Mouse (Mus musculus) MEL (cell line): Measurements from ENCODE around the gene Hist1h3h. TPM values are rescaled to one million over a fixed set of nuclear protein-coding genes. Genes with fewer than 3 reads are reported as not detected.
"Not testable (repeated sequence)": the region's sequence is repeated elsewhere in the genome, so short reads cannot be mapped to it uniquely, and the experiment has no call there.

Source experiments
- DNase-seq: peaks from one replicate; pipeline ENCODE4 v3.0.0; 2011; ENCODE audit warnings: low read depth, low spot score
- H3K27ac ChIP-seq: 2 replicates; pipeline ENCODE4 v1.5.1; 2012; ENCODE audit warnings: low read depth, mild to moderate bottlenecking, control low read depth, low read length, moderate library complexity; ENCODE audit not compliant: control insufficient read depth
- H3K27me3 ChIP-seq, 2 experiments: fragments of 150-350 bp in 1 of 2; sonication (generic) in 1 of 2; 2 replicates each; pipeline ENCODE4 v1.6.1; 2012; ENCODE audit warnings: low read length in 2 of 2, mild to moderate bottlenecking in 2 of 2, improper control_type of control experiment in 1 of 2, moderate library complexity in 1 of 2; ENCODE audit not compliant: insufficient read depth in 2 of 2, control insufficient read depth in 1 of 2
- H3K36me3 ChIP-seq, 2 experiments: 2 replicates each; pipeline ENCODE4 v1.6.1; 2012 to 2014; ENCODE audit warnings: low read length in 2 of 2, improper control_type of control experiment in 1 of 2, inconsistent platforms in 1 of 2, mild to moderate bottlenecking in 1 of 2; ENCODE audit not compliant: insufficient read depth in 2 of 2, control insufficient read depth in 1 of 2
- H3K4me1 ChIP-seq, 2 experiments: fragments of 150-350 bp in 1 of 2; sonication (generic) in 1 of 2; 2 replicates each; pipeline ENCODE4 v1.6.1; 2012; ENCODE audit warnings: low read length in 2 of 2, improper control_type of control experiment in 1 of 2, mild to moderate bottlenecking in 1 of 2; ENCODE audit not compliant: insufficient read depth in 2 of 2, control insufficient read depth in 1 of 2
- H3K4me3 ChIP-seq, 2 experiments: fragments of 150-350 bp in 1 of 2; sonication (generic) in 1 of 2; 2 replicates each; pipeline ENCODE4 v1.5.1; 2012; ENCODE audit warnings: low read depth in 2 of 2, low read length in 2 of 2, mild to moderate bottlenecking in 2 of 2, moderate library complexity in 2 of 2, control low read depth in 1 of 2, improper control_type of control experiment in 1 of 2; ENCODE audit not compliant: control insufficient read depth in 1 of 2, insufficient read depth in 1 of 2
- H3K79me2 ChIP-seq: 2 replicates; pipeline ENCODE4 v1.6.1; 2012; ENCODE audit warnings: mild to moderate bottlenecking, low read length, moderate library complexity; ENCODE audit not compliant: control insufficient read depth, poor library complexity, insufficient read depth
- H3K9ac ChIP-seq: 2 replicates; pipeline ENCODE4 v1.6.1; 2012; ENCODE audit warnings: low read depth, mild to moderate bottlenecking, control low read depth, low read length, moderate library complexity; ENCODE audit not compliant: control insufficient read depth, poor library complexity, severe bottlenecking
- H3K9me3 ChIP-seq: fragments of 150-350 bp; sonication (generic); replicated peaks from 2 replicates; pipeline ENCODE4 v1.6.1; 2012; ENCODE audit warnings: mild to moderate bottlenecking, low read length, improper control_type of control experiment, moderate library complexity; ENCODE audit not compliant: insufficient read depth
- MAX ChIP-seq: IDR thresholded peaks from 2 replicates; pipeline ENCODE4 v1.6.1; 2011; ENCODE audit warnings: low read length, improper control_type of control experiment
- POLR2A ChIP-seq, 2 experiments: IDR thresholded peaks; 2 replicates each; pipeline ENCODE4 v1.6.1; 2011 to 2012; ENCODE audit warnings: low read length in 2 of 2, mild to moderate bottlenecking in 2 of 2, control low read depth in 1 of 2, improper control_type of control experiment in 1 of 2, low read depth in 1 of 2, moderate library complexity in 1 of 2; ENCODE audit not compliant: control insufficient read depth in 1 of 2, insufficient read depth in 1 of 2, poor library complexity in 1 of 2
- POLR2AphosphoS5 ChIP-seq: IDR thresholded peaks from 2 replicates; pipeline ENCODE4 v1.6.1; 2012; ENCODE audit warnings: low read depth, borderline replicate concordance, mild to moderate bottlenecking, inconsistent platforms, low read length, moderate library complexity, mixed read lengths
- TAL1 ChIP-seq: IDR thresholded peaks from 2 replicates; pipeline ENCODE4 v1.6.1; 2012; ENCODE audit warnings: mild to moderate bottlenecking, inconsistent platforms, low read length, moderate library complexity, mixed read lengths
- TBP ChIP-seq: IDR thresholded peaks from 2 replicates; pipeline ENCODE4 v1.8.0; 2011; ENCODE audit warnings: low read depth, low read length, improper control_type of control experiment
- TCF12 ChIP-seq: IDR thresholded peaks from 2 replicates; pipeline ENCODE4 v1.6.1; 2014; ENCODE audit warnings: low read depth, mild to moderate bottlenecking, inconsistent platforms, low read length, improper control_type of control experiment, moderate library complexity
- USF2 ChIP-seq, 2 experiments: IDR thresholded peaks; 2 replicates each; pipeline ENCODE4 v1.6.1; 2011 to 2012; ENCODE audit warnings: improper control_type of control experiment in 2 of 2, low read length in 2 of 2, borderline replicate concordance in 1 of 2, inconsistent platforms in 1 of 2, low read depth in 1 of 2, mild to moderate bottlenecking in 1 of 2; ENCODE audit not compliant: insufficient read depth in 1 of 2
- polyA plus RNA-seq, 2 experiments: library from polyadenylated mRNA; stranded (reverse) in 1 of 2; unstranded in 1 of 2; fragments of >175 nt in 1 of 2; fragments of >200 nt in 1 of 2; gene quantifications; 2 replicates each; pipeline versions ENCODE4 v1.2.1 to v1.2.4; 2012; ENCODE audit warnings: low replicate concordance in 2 of 2, low read depth in 1 of 2; ENCODE audit not compliant: insufficient read length in 2 of 2, insufficient read depth in 1 of 2, missing spikeins in 1 of 2
- total RNA-seq: library from RNA; depleted of rRNA; stranded (reverse); fragments of 300-350 nt; gene quantifications from 2 replicates; pipeline ENCODE4 v1.2.3, GENCODE M21; 2012

The Hist1h3h gene
- total and polyA plus RNA-seq, 3 experiments = 18.4 to 3,336 TPM; not detected in 1

GRCm38 (mm10) chr13:21745006-21745405 is 27.5 kb downstream of the Hist1h3h start:
- Histone ChIP-seq H3K4me1 (peaks cover 6 to 17% of the 10 kb centered on the region in 2 experiments; a peak in 3 of 4 replicates), H3K27ac (no peak overlapping the region), H3K36me3 (peaks cover 0 to 26% of the 10 kb centered on the region in 2 experiments; a peak in 2 of 4 replicates), H3K79me2 (no peaks in the 10 kb centered on the region; the same call in 1 of the 2 replicates), H3K4me3 (no peak overlapping the region), H3K27me3 (no peaks in the 10 kb centered on the region), H3K9me3 (no peaks in the 10 kb centered on the region), H3K9ac (no peak overlapping the region)
- no peak for TF ChIP-seq TCF12
- TF ChIP-seq POLR2AphosphoS5 = no peak
- TF ChIP-seq USF2 (IDR thresholded peaks at IDR 0.05; ENCODE audit: borderline replicate concordance in 1 of 2, insufficient read depth in 1 of 2, low read depth in 1 of 2, low read length in 2 of 2) = no peak
- TF ChIP-seq TAL1 = peak; percentile 62
- peak; percentile 44 for DNase-seq

GRCm38 (mm10) chr13:21749387-21750158 is 32.1 kb downstream of the Hist1h3h start:
- Histone ChIP-seq H3K4me1 (peaks cover 6 to 20% of the 10 kb centered on the region in 2 experiments; a peak in 3 of 4 replicates), H3K9me3 (no peaks in the 10 kb centered on the region), H3K79me2 (no peaks in the 10 kb centered on the region; the same call in 1 of the 2 replicates), H3K27me3 (no peaks in the 10 kb centered on the region), H3K4me3 (peak overlapping the region; percentile 3 to 59), H3K9ac (peak overlapping the region; percentile 77), H3K27ac (peak overlapping the region; percentile 88), H3K36me3 (peaks cover 0 to 29% of the 10 kb centered on the region in 2 experiments; a peak in 2 of 4 replicates)
- DNase-seq = peak; percentile 84
- TF ChIP-seq POLR2A (IDR thresholded peaks at IDR 0.05; ENCODE audit: control insufficient read depth in 1 of 2, insufficient read depth in 1 of 2, low read depth in 1 of 2, low read length in 2 of 2, poor library complexity in 1 of 2) (peak; percentile 52 to 88; a peak in 3 of 4 replicates), MAX (no peak)

DNA sequence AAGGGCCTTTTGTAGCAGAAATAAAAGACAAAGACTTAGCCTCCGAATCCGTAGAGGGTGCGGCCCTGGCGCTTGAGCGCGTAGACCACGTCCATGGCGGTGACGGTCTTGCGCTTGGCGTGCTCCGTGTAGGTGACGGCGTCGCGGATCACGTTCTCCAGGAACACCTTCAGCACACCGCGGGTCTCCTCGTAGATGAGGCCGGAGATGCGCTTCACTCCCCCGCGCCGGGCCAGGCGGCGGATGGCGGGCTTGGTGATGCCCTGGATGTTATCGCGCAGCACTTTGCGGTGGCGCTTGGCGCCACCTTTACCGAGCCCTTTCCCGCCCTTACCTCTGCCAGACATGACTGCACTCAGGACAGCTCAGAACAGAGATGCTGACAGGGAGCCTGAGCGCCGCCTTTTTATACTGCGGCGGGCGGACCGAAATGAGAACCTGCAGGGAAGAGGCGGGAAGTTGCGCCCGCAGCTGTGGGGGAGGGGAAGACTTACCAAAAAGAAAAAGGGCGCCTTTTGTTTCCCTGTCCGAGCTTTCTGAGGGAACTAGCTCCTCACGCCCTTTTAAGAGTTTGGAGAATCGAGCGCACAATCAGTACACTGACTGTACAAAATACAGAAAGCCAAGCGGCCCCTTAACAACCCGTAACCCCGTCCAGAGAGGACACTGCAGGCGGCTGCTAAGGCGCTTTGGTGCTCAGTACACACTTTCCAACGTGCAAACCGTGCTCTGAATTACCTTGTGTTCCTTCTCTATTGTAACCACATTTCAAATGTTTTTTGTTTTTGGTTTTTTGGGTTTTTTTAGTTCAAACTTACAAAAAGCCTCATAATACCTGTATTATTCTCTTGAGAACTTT is 32.9 kb downstream of the Hist1h3h start, which contains the start of gene Hist1h4k:
Gene Hist1h4k (minus strand): TSS at position 347 of the 859 bp plus-strand sequence.
- H3K9ac ChIP-seq = peak within 1 kb of the TSS; percentile 80
- peak within 1 kb of the TSS; percentile 6 to 59 for H3K4me3 ChIP-seq
- not testable (repeated sequence) for H3K79me2 ChIP-seq, H3K9me3 ChIP-seq, H3K27me3 ChIP-seq
- peaks cover 2 to 21% of the 10 kb centered on the region in 2 experiments; a peak in 3 of 4 replicates for H3K4me1 ChIP-seq
- peak; percentile 94 for DNase-seq
- TF ChIP-seq TBP = peak; percentile 98
- peak; percentile 91; the same call in 1 of the 2 replicates for TF ChIP-seq POLR2AphosphoS5
- peak; percentile 96 to 97 for TF ChIP-seq POLR2A (IDR thresholded peaks at IDR 0.05; ENCODE audit: control insufficient read depth in 1 of 2, insufficient read depth in 1 of 2, low read depth in 1 of 2, low read length in 2 of 2, poor library complexity in 1 of 2)
- H3K36me3 ChIP-seq = peaks cover 0 to 30% of the 10 kb centered on the region in 2 experiments; a peak in 2 of 4 replicates
- peak within 1 kb of the TSS; percentile 98 for H3K27ac ChIP-seq
